Mouse (Mus musculus) large intestine, adult 2 months (tissue): ENCODE data around the gene Olfr541. TPM values are rescaled to one million over a fixed set of nuclear protein-coding genes. Genes with fewer than 3 reads are reported as not detected.

ENCODE experiments used
- polyA plus RNA-seq: library from polyadenylated mRNA; depleted of rRNA; stranded (reverse); fragments of >200 nt; gene quantifications from 2 replicates; pipeline ENCODE4 v1.2.3, GENCODE M21; 2012; rRNA removed

Gene Olfr541
- polyA plus RNA-seq, 1 experiment: not detected

Other genes starting within 250 kb of the Olfr541 start
- not detected in 2 replicates for gene Olfr533, start 233.9 kb upstream of the Olfr541 start, polyA plus RNA-seq
- not detected in 2 replicates for gene Olfr535, start 213.1 kb upstream of the Olfr541 start, polyA plus RNA-seq
- not detected in 2 replicates for gene Olfr536, start 189.9 kb upstream of the Olfr541 start, polyA plus RNA-seq
- not detected in 2 replicates for gene Olfr538, start 129.4 kb upstream of the Olfr541 start, polyA plus RNA-seq
- gene Olfr46, start 96.0 kb upstream of the Olfr541 start, polyA plus RNA-seq: not detected in 2 replicates
- not detected in 2 replicates for gene Olfr61, start 68.3 kb upstream of the Olfr541 start, polyA plus RNA-seq
- gene Olfr53, start 50.8 kb upstream of the Olfr541 start, polyA plus RNA-seq: not detected in 2 replicates
- not detected in 2 replicates for gene Olfr539, start 37.3 kb upstream of the Olfr541 start, polyA plus RNA-seq
- gene Olfr45, start 15.3 kb upstream of the Olfr541 start, polyA plus RNA-seq: not detected in 2 replicates
- gene Cyp2e1, start 66.5 kb downstream of the Olfr541 start, polyA plus RNA-seq: 0.75 and 1.4 TPM in 2 replicates
- gene Syce1, start 90.6 kb downstream of the Olfr541 start, polyA plus RNA-seq: not detected in 2 replicates
- gene Zfp941, start 124.9 kb downstream of the Olfr541 start, polyA plus RNA-seq: 0.15 and 0.20 TPM in 2 replicates
- 47.2 and 49.4 TPM in 2 replicates for gene Urah, start 137.8 kb downstream of the Olfr541 start, polyA plus RNA-seq
- not detected in 2 replicates for gene Scgb1c1, start 148.3 kb downstream of the Olfr541 start, polyA plus RNA-seq
- not detected in 2 replicates for gene Odf3, start 150.5 kb downstream of the Olfr541 start, polyA plus RNA-seq
- gene Gm45785, start 159.1 kb downstream of the Olfr541 start, polyA plus RNA-seq: not detected in 2 replicates
- 93.2 and 103 TPM in 2 replicates for gene Ric8a, start 159.7 kb downstream of the Olfr541 start, polyA plus RNA-seq
- 22.0 and 22.5 TPM in 2 replicates for gene Bet1l, start 160.3 kb downstream of the Olfr541 start, polyA plus RNA-seq
- gene Psmd13, start 184.7 kb downstream of the Olfr541 start, polyA plus RNA-seq: 79.6 and 86.8 TPM in 2 replicates
- 18.4 and 23.3 TPM in 2 replicates for gene Sirt3, start 185.0 kb downstream of the Olfr541 start, polyA plus RNA-seq
- gene Cox8b, start 203.2 kb downstream of the Olfr541 start, polyA plus RNA-seq: 3.4 and 4.4 TPM in 2 replicates
- gene Nlrp6, start 223.6 kb downstream of the Olfr541 start, polyA plus RNA-seq: 93.6 and 138 TPM in 2 replicates
- gene Pgghg, start 244.1 kb downstream of the Olfr541 start, polyA plus RNA-seq: 20.5 and 23.1 TPM in 2 replicates